Mouse (Mus musculus): ENCODE data around the gene Kmt5b. TPM values are rescaled to one million over a fixed set of nuclear protein-coding genes. Genes with fewer than 3 reads are reported as not detected.

Kmt5b gene
- 33.3 and 34.3 TPM in 2 replicates for polyA plus RNA-seq (2014; fragmentation: Nextera tagmentation; extraction: Ambion mirVana)

- under 1% methylated on average over 39 of the region's 39 CpGs for WGBS
- Histone ChIP-seq H3K4me3 (ENCODE audit: low read depth, low read length) (peak within 1 kb of the TSS; percentile 98), H3K9me3 (ENCODE audit: low read depth, low read length) (no peaks in the 10 kb centered on the region), H3K4me2 (peak within 1 kb of the TSS; percentile 92), H3K9ac (peak within 1 kb of the TSS; percentile 100), H3K4me1 (ENCODE audit: insufficient read depth) (peaks cover 10% of the 10 kb centered on the region; the same call in 1 of the 2 replicates), H3K27me3 (ENCODE audit: insufficient read depth, low read length) (no peaks in the 10 kb centered on the region), H3K36me3 (ENCODE audit: insufficient read depth) (peaks cover 6% of the 10 kb centered on the region; the same call in 1 of the 2 replicates), H3K27ac (ENCODE audit: low read depth) (peak within 1 kb of the TSS; percentile 100)
- peak; percentile 65 for DNase-seq
- peak; percentile 42 for ATAC-seq (ENCODE audit: insufficient read depth)
- TF ChIP-seq CTCF (IDR thresholded peaks at IDR 0.05; ENCODE audit: low read depth) = no peak
Observed at GRCm38 (mm10) chr19:3767276-3767780, at the start of gene Kmt5b. Gene Kmt5b (plus strand): TSS chr19:3767421.

DNA sequence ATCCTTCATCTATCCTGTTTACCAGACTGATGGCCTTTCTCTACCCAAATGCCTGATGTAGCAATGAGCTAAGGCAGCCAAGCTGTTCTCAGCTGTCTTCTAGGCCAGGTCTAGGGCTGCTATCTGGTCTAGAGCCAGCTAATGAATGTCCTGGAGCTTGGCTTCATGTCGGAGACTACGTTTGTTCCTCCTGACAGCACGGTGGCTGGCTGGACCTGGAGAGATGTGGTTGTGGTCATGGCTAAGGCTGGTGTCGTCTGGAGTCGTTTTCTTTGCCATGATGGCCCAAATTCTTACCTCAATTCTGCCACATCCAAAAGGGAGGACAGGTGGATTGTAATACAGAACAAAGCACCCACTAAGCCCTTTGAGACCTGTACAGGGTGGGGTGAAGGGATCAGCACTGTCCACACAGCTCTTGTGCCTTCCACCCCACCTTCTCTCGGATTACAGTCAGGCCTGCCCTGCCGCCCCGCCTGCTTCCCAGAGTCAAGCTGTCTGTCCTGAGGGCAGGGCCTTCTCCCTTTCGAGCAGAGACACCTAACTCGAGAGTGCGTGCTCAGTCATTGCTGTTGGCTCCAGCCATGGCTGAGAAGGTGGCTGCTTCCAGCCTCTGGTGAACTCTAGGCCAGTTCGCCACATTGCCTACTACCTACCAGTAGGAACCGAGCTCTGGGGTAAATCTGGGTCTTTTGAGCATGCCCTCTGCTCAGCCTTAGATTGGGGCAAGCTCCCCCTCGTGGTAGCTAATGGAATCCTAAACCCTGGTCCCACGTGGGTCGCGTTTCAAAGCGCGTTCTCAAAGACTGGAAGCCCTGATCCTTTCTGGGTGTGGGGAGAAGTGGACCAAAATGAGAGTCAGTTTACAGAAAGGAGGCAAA is 48.5 kb upstream of the Kmt5b start:
- H3K9ac ChIP-seq = peak overlapping the region; percentile 48
- DNase-seq (peak; percentile 89), ATAC-seq (ENCODE audit: insufficient read depth) (peak; percentile 85)
- H3K4me1 ChIP-seq (ENCODE audit: insufficient read depth) = no peaks in the 10 kb centered on the region
- 38% methylated on average over 19 of the region's 19 CpGs for WGBS
- peak overlapping the region; percentile 39 for H3K4me3 ChIP-seq (ENCODE audit: low read depth, low read length)
- H3K4me2 ChIP-seq = peak overlapping the region; percentile 90
- no peaks in the 10 kb centered on the region for H3K9me3 ChIP-seq (ENCODE audit: low read depth, low read length)
- H3K27me3 ChIP-seq (ENCODE audit: insufficient read depth, low read length) = no peaks in the 10 kb centered on the region
- peak; percentile 74 for TF ChIP-seq CTCF (IDR thresholded peaks at IDR 0.05; ENCODE audit: low read depth)
- peaks cover 38% of the 10 kb centered on the region for H3K36me3 ChIP-seq (ENCODE audit: insufficient read depth)
- peak overlapping the region; percentile 38; the same call in 1 of the 2 replicates for H3K27ac ChIP-seq (ENCODE audit: low read depth)

- ATAC-seq (ENCODE audit: insufficient read depth) (peak; percentile 86), DNase-seq (peak; percentile 77)
- H3K36me3 ChIP-seq (ENCODE audit: insufficient read depth) = peaks cover 37% of the 10 kb centered on the region
- peak overlapping the region; percentile 39 for H3K4me3 ChIP-seq (ENCODE audit: low read depth, low read length)
- H3K9me3 ChIP-seq (ENCODE audit: low read depth, low read length) = no peaks in the 10 kb centered on the region
- WGBS = under 1% methylated on average over 27 of the region's 27 CpGs
- H3K27ac ChIP-seq (ENCODE audit: low read depth) = peak overlapping the region; percentile 31; the same call in 1 of the 2 replicates
- H3K4me1 ChIP-seq (ENCODE audit: insufficient read depth) = no peaks in the 10 kb centered on the region
- TF ChIP-seq CTCF (IDR thresholded peaks at IDR 0.05; ENCODE audit: low read depth) = peak; percentile 71
- no peaks in the 10 kb centered on the region for H3K27me3 ChIP-seq (ENCODE audit: insufficient read depth, low read length)
- peak overlapping the region; percentile 90 for H3K4me2 ChIP-seq
- peak overlapping the region; percentile 48 for H3K9ac ChIP-seq
Observed at GRCm38 (mm10) chr19:3719362-3719891, 47.8 kb upstream of the Kmt5b start.

DNA sequence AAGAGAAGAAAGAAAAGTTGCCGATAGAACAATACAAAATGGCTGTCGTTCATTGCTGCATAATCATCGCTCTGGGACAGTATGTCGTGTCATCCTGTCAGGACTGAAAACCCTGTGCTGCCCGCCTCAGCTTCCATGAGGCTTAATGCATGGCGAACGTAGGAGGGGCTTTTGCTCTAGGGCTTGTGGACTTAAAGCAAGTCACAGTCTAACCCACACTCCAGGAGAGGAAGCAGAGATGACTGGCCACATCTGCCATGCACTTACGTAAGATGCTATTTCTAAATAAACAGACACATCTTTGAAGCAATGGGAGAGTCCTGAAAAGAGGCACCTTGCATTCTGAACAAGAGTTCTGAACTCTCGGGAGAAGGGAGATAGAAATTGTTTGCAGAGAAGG is 44.1 kb upstream of the Kmt5b start:
- Histone ChIP-seq H3K27me3 (ENCODE audit: insufficient read depth, low read length) (no peaks in the 10 kb centered on the region), H3K4me3 (ENCODE audit: low read depth, low read length) (no peak overlapping the region), H3K4me2 (no peak overlapping the region), H3K4me1 (ENCODE audit: insufficient read depth) (no peaks in the 10 kb centered on the region), H3K27ac (ENCODE audit: low read depth) (no peak overlapping the region), H3K36me3 (ENCODE audit: insufficient read depth) (0 out of 2 replicates have a peak, but pooled peaks cover 4% of the 10 kb centered on the region), H3K9me3 (ENCODE audit: low read depth, low read length) (no peaks in the 10 kb centered on the region), H3K9ac (no peak overlapping the region)
- DNase-seq (no peak), ATAC-seq (ENCODE audit: insufficient read depth) (no peak)
- TF ChIP-seq CTCF (IDR thresholded peaks at IDR 0.05; ENCODE audit: low read depth) = no peak
- 84% methylated on average over 9 of the region's 9 CpGs for WGBS

DNA sequence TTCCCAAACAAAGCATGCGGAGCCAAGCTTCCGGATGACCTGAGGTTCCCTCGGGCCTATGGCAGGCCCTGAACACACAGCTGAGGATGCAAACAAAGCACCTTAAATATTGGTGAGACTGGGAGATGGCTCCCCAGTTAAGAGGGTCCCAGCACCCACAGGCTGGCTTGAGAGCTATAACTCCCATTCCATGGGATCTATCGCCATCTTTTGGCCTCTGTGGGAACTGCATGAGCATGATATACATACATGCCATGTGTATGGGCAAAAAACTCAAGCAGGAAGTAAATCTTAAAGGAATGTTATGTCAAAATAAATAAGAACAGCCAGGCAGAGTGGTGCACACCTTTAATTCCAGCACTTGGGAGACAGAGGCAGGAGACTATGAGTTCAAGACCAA is 43.3 kb upstream of the Kmt5b start:
- peak; percentile 63 for TF ChIP-seq CTCF (IDR thresholded peaks at IDR 0.05; ENCODE audit: low read depth)
- H3K9me3 ChIP-seq (ENCODE audit: low read depth, low read length) = no peaks in the 10 kb centered on the region
- H3K4me1 ChIP-seq (ENCODE audit: insufficient read depth) = no peaks in the 10 kb centered on the region
- 75% methylated on average over 4 of the region's 4 CpGs for WGBS
- no peaks in the 10 kb centered on the region for H3K36me3 ChIP-seq (ENCODE audit: insufficient read depth)
- no peaks in the 10 kb centered on the region for H3K27me3 ChIP-seq (ENCODE audit: insufficient read depth, low read length)
- no peak overlapping the region for H3K9ac ChIP-seq
- DNase-seq = peak; percentile 66
- no peak overlapping the region for H3K27ac ChIP-seq (ENCODE audit: low read depth)
- no peak overlapping the region for H3K4me2 ChIP-seq
- ATAC-seq (ENCODE audit: insufficient read depth) = no peak
- no peak overlapping the region for H3K4me3 ChIP-seq (ENCODE audit: low read depth, low read length)

- no peaks in the 10 kb centered on the region for H3K36me3 ChIP-seq (ENCODE audit: insufficient read depth)
- no peak overlapping the region for H3K9ac ChIP-seq
- no peaks in the 10 kb centered on the region for H3K9me3 ChIP-seq (ENCODE audit: low read depth, low read length)
- TF ChIP-seq CTCF (IDR thresholded peaks at IDR 0.05; ENCODE audit: low read depth) = peak; percentile 80
- H3K27ac ChIP-seq (ENCODE audit: low read depth) = no peak overlapping the region
- DNase-seq (peak; percentile 86), ATAC-seq (ENCODE audit: insufficient read depth) (no peak)
- H3K4me2 ChIP-seq = no peak overlapping the region
- 12% methylated on average over 1 of the region's 1 CpGs for WGBS
- no peaks in the 10 kb centered on the region for H3K27me3 ChIP-seq (ENCODE audit: insufficient read depth, low read length)
- H3K4me1 ChIP-seq (ENCODE audit: insufficient read depth) = no peaks in the 10 kb centered on the region
- no peak overlapping the region for H3K4me3 ChIP-seq (ENCODE audit: low read depth, low read length)
Observed at GRCm38 (mm10) chr19:3724779-3725178, 42.4 kb upstream of the Kmt5b start.

- no peaks in the 10 kb centered on the region for H3K4me1 ChIP-seq (ENCODE audit: insufficient read depth)
- no peak overlapping the region for H3K4me3 ChIP-seq (ENCODE audit: low read depth, low read length)
- no peaks in the 10 kb centered on the region for H3K27me3 ChIP-seq (ENCODE audit: insufficient read depth, low read length)
- WGBS = 52% methylated on average over 2 of the region's 2 CpGs
- TF ChIP-seq CTCF (IDR thresholded peaks at IDR 0.05; ENCODE audit: low read depth) = no peak
- H3K4me2 ChIP-seq = no peak overlapping the region
- no peak overlapping the region for H3K9ac ChIP-seq
- DNase-seq (no peak), ATAC-seq (ENCODE audit: insufficient read depth) (no peak)
- no peaks in the 10 kb centered on the region for H3K36me3 ChIP-seq (ENCODE audit: insufficient read depth)
- H3K27ac ChIP-seq (ENCODE audit: low read depth) = no peak overlapping the region
- no peaks in the 10 kb centered on the region for H3K9me3 ChIP-seq (ENCODE audit: low read depth, low read length)
Observed at GRCm38 (mm10) chr19:3728901-3729300, 38.3 kb upstream of the Kmt5b start.
